Mouse (Mus musculus) heart, embryonic 15.5 days (tissue): ENCODE results near the gene R3hdm2. TPM values are rescaled to one million over a fixed set of nuclear protein-coding genes. Genes with fewer than 3 reads are reported as not detected.

ENCODE experiments used
- ATAC-seq: fragments of 200-750 bp; cut with Nextera tagmentation; replicated peaks from 2 replicates; pipeline ENCODE4 v1.8.0; 2017; ENCODE audit warnings: low read depth, moderate TSS enrichment; ENCODE audit not compliant: insufficient number of reproducible peaks, insufficient read depth, low FRiP score
- H3K27ac ChIP-seq: fragments of 300-500 bp; sonication (generic); 2 replicates; pipeline ENCODE4 v1.5.1; 2015; ENCODE audit warnings: mild to moderate bottlenecking, inconsistent platforms
- H3K27me3 ChIP-seq: fragments of 300-500 bp; sonication (generic); 2 replicates; pipeline ENCODE4 v1.6.1; 2015; ENCODE audit warnings: inconsistent platforms
- H3K36me3 ChIP-seq: fragments of 300-500 bp; sonication (generic); 2 replicates; pipeline ENCODE4 v1.6.1; 2015; ENCODE audit warnings: mild to moderate bottlenecking, inconsistent platforms
- H3K4me1 ChIP-seq: fragments of 300-500 bp; sonication (generic); replicated peaks from 2 replicates; pipeline ENCODE4 v1.6.1; 2015; ENCODE audit warnings: inconsistent platforms
- H3K4me2 ChIP-seq: fragments of 300-500 bp; sonication (generic); 2 replicates; pipeline ENCODE4 v1.6.1; 2015; ENCODE audit warnings: inconsistent platforms, mild to moderate bottlenecking, moderate library complexity
- H3K4me3 ChIP-seq: fragments of 300-500 bp; sonication (generic); 2 replicates; pipeline ENCODE4 v1.5.1; 2015; ENCODE audit warnings: mild to moderate bottlenecking, inconsistent platforms
- H3K9ac ChIP-seq: fragments of 300-500 bp; sonication (generic); 2 replicates; pipeline ENCODE4 v1.6.1; 2015; ENCODE audit warnings: mild to moderate bottlenecking, inconsistent platforms
- H3K9me3 ChIP-seq: fragments of 300-500 bp; sonication (generic); replicated peaks from 2 replicates; pipeline ENCODE4 v1.6.1; 2016; ENCODE audit warnings: inconsistent platforms
- whole genome bisulfite sequencing: fragments of 180-500 bp; shearing (Covaris S2); methylation state at CpG from one replicate; pipeline ENCODE4 v1.1.7; 2015; ENCODE audit warnings: mixed read lengths; 5-methylcytosine and 5-hydroxymethylcytosine counted together
- polyA plus RNA-seq: library from polyadenylated mRNA; unstranded; fragments of >200 nt; fragmentation: Nextera tagmentation; extraction: Ambion mirVana; gene quantifications from 2 replicates; pipeline ENCODE4 v1.2.1, GENCODE M21; 2015

Gene R3hdm2
- polyA plus RNA-seq, 1 experiment from 2014 or later = 30.9 TPM

DNA sequence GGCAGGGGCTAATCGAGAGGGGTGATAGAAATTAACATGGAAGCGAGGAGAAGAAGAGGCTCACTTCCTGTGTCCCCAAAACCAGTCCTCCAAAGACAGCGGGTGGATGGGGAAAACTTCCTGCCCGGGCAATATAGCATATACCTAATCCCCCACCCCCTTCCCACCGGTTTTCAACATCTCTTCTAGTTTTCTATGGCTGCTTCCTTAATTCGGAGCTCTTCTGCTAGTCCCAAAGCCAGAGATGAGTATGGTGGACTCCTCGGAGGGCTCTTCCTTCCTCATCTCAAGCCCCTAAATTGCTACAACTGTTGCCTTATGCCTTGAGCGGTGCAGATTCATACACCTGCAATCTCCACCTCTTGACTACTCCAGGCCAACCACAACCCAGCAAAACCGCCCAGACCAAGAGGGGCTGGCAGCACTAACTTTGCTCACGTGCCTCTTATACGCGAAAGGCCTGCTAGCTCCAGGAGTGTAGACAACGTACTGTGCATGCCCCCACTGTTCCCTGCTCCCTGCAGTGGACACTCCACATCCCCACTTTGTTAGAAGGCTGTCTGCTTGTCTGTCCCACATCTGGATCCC lies 134.1 kb downstream of the R3hdm2 start:
- Histone ChIP-seq H3K27ac (0 out of 2 replicates have a peak overlapping the region, but pooled peaks have one; percentile 39), H3K27me3 (peaks cover 60% of the 10 kb centered on the region), H3K4me3 (peak overlapping the region; percentile 57), H3K36me3 (peaks cover 12% of the 10 kb centered on the region), H3K4me2 (peak overlapping the region; percentile 95), H3K4me1 (peaks cover 75% of the 10 kb centered on the region), H3K9ac (no peak overlapping the region), H3K9me3 (no peaks in the 10 kb centered on the region)
- WGBS = 21% methylated on average over 13 of the region's 13 CpGs
- ATAC-seq = no peak

DNA sequence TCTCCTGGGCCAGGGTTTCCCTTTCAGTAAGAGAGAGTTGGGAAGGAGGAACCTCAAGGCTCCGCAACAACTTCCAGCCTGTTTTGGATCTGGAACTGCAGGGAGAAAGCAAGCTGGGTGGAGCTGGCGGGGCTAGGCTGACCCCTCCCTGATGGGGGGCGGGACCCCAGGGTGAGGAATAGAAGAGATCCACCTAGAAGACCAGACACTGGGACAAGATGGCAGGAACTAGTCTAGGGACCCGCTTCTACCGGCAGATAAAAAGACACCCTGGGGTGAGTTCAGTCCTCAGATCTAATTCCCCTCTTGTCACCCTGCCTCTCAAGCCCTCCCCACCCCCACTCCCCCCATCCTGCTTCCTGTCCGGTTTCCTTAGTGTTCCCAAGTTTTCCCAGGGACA lies 134.6 kb downstream of the R3hdm2 start, which contains the start of gene Ndufa4l2:
Gene Ndufa4l2, plus strand, starts transcription at position 204 of the 400 bp plus-strand sequence.
- Histone ChIP-seq H3K4me3 (peak within 1 kb of the TSS; percentile 57), H3K9ac (no peak within 1 kb of the TSS), H3K4me1 (peaks cover 69% of the 10 kb centered on the region), H3K27me3 (peaks cover 54% of the 10 kb centered on the region), H3K36me3 (peaks cover 17% of the 10 kb centered on the region), H3K9me3 (no peaks in the 10 kb centered on the region), H3K27ac (peak within 1 kb of the TSS; percentile 68), H3K4me2 (peak within 1 kb of the TSS; percentile 95)
- no peak for ATAC-seq
- WGBS = 19% methylated on average over 6 of the region's 6 CpGs

DNA sequence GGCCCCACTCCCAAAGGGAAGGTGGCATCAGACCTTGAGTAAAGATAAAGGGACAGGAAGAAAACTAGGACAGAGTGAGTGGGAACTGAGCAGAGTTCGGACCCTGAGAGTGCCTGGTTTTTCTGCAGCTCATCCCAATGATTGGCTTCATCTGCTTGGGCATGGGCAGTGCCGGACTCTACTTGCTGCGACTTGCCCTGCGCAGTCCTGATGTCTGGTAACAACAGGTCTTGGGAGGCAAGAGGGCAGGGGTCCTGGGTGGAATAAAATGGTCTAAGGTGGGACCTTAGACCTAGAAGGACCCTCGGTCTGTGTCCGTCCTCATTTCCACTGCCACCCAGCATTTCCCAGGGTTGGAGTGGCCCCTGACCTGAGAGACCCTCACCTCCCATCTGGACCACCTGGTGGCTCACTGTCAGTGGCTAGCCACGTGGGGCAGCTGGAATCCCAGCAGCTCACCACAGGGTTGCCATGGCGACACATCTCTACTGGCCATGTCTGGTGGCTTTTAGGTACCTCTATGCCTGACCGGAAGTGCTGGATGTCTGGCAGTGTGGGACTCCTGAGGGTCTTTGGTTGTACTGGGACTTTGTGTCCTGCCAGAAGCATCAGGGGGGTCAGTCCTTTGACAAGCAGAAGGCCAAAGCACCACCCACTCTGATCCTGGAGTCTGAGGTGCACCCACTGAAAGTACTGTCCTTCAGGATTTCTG lies 135.3 kb downstream of the R3hdm2 start:
- Histone ChIP-seq H3K27ac (peak overlapping the region; percentile 68), H3K36me3 (peaks cover 22% of the 10 kb centered on the region), H3K4me1 (peaks cover 66% of the 10 kb centered on the region), H3K27me3 (peaks cover 47% of the 10 kb centered on the region), H3K9ac (no peak overlapping the region), H3K4me2 (peak overlapping the region; percentile 55), H3K4me3 (peak overlapping the region; percentile 34), H3K9me3 (no peaks in the 10 kb centered on the region)
- ATAC-seq = no peak
- WGBS = 41% methylated on average over 9 of the region's 9 CpGs

DNA sequence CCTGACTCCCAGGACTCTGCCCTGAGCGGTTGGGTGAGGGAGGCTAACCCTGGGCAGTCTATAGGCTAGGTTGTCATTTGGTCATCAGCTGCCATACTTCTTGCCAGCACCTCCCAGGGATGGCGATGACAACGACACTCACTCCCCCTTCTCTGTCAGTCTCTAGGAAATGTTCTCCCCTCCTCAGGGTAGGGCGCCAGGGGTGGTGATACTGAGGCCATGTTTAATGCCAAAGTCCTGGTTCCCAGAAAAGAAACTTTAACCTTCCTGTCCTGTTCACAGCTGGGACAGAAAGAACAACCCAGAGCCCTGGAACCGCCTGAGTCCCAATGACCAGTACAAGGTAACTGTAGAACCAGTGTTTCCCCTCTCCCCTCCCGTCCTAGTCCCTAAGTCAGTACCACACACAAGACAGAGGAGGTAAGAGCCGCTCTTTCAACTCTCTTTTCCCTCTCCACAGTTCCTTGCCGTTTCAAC lies 135.9 kb downstream of the R3hdm2 start:
- H3K36me3 ChIP-seq = peaks cover 24% of the 10 kb centered on the region
- H3K9ac ChIP-seq = peak overlapping the region; percentile 23; the same call in 1 of the 2 replicates
- H3K27ac ChIP-seq = peak overlapping the region; percentile 68
- H3K4me1 ChIP-seq = peaks cover 66% of the 10 kb centered on the region
- no peak for ATAC-seq
- H3K27me3 ChIP-seq = peaks cover 41% of the 10 kb centered on the region
- peak overlapping the region; percentile 34 for H3K4me3 ChIP-seq
- peak overlapping the region; percentile 55 for H3K4me2 ChIP-seq
- no peaks in the 10 kb centered on the region for H3K9me3 ChIP-seq
- 31% methylated on average over 8 of the region's 8 CpGs for WGBS

DNA sequence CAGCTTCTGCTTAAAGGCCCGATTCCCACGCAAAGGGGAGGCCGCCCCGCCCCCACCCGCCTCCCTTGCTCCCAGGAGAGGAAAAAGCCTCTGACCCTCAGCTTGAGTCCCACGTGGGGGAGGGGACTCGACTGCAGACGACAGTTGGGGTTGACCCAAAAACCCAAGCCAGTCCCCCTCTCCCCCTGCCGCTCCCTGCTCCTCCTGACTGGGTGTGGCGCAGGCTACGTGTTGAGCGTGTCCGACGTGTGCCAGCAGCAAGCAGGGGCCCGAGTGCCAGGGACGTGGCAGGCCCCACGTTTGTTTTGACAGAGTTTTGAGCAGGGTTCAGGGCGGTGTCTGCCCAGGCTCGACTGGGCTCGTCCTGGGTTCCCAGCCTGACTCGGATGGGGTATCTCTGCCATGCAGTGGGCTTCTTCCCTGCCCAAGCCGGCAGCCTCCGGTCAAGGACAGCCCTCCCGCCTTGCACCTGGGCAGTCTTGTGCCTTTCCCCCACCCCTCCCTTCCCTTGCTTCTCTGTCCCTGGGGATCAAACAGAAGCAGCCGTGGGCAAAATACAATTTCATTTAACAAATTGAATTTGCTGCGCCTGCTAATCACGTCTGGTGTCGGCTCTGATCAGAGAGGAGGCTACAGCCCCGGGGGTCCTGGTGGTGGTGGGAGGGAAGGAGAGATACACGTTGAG lies 136.6 kb downstream of the R3hdm2 start:
- Histone ChIP-seq H3K4me1 (peaks cover 66% of the 10 kb centered on the region), H3K27ac (peak overlapping the region; percentile 68), H3K9me3 (no peaks in the 10 kb centered on the region), H3K9ac (peak overlapping the region; percentile 23; the same call in 1 of the 2 replicates), H3K27me3 (peaks cover 34% of the 10 kb centered on the region), H3K36me3 (peaks cover 24% of the 10 kb centered on the region), H3K4me2 (peak overlapping the region; percentile 55), H3K4me3 (peak overlapping the region; percentile 34)
- 12% methylated on average over 30 of the region's 30 CpGs for WGBS
- peak; percentile 52 for ATAC-seq

DNA sequence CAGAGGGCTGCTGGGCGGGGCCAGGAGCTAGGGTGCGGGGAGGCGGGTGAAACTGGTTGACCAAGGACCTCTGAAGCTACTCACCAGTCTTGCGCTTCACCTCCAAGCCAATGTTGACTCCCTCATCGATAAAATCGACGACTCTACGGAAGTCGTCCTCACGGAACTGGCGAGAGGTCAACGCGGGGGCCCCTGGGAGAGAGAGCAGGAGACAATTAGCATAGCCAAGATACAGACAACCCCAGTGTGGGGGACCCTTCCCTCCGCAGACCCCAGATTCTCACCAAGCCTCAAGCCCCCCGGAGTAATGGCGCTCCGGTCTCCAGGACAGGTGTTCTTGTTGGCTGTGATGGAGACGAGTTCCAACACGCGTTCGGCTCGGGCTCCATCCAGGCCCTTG lies 137.8 kb downstream of the R3hdm2 start:
- Histone ChIP-seq H3K4me1 (peaks cover 58% of the 10 kb centered on the region), H3K4me2 (no peak overlapping the region), H3K27me3 (peaks cover 27% of the 10 kb centered on the region), H3K27ac (no peak overlapping the region), H3K9me3 (no peaks in the 10 kb centered on the region), H3K4me3 (no peak overlapping the region), H3K36me3 (peaks cover 24% of the 10 kb centered on the region), H3K9ac (no peak overlapping the region)
- WGBS = 93% methylated on average over 22 of the region's 22 CpGs
- ATAC-seq = no peak

DNA sequence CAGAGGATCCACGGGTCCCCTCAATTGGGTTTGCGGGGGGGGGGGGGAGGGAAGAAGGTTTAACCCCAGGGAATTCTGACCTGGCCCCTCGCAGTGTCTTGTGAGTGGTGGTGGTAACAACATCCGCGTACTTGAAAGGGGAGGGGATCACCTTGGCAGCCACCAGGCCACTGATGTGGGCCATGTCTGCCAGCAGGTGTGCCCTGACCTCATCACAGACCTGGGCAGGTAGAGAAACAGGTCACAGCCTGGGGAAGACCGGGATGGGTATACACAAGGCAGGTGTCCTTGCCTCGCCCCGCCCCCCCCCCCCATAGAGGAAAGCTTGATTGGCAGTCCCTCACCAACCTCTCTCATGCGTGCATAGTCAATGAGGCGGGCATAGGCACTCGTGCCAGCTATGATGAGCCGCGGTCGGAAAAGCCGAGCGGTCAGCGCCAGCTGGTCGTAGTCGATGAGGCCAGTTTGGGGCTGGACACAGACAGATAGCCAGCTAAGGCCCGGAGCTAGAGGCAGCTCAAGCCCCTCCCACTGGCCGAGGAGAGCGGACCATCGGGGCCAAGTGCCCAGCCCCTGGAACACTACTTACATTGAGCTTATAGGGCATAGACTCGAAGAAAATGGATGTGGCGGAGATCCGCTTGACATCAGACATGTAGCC lies 139.0 kb downstream of the R3hdm2 start:
- 92% methylated on average over 26 of the region's 26 CpGs for WGBS
- ATAC-seq = no peak
- H3K9ac ChIP-seq = no peak overlapping the region
- no peaks in the 10 kb centered on the region for H3K9me3 ChIP-seq
- H3K4me1 ChIP-seq = peaks cover 46% of the 10 kb centered on the region
- H3K4me3 ChIP-seq = no peak overlapping the region
- H3K27me3 ChIP-seq = peaks cover 27% of the 10 kb centered on the region
- no peak overlapping the region for H3K4me2 ChIP-seq
- H3K27ac ChIP-seq = no peak overlapping the region
- H3K36me3 ChIP-seq = peaks cover 24% of the 10 kb centered on the region

DNA sequence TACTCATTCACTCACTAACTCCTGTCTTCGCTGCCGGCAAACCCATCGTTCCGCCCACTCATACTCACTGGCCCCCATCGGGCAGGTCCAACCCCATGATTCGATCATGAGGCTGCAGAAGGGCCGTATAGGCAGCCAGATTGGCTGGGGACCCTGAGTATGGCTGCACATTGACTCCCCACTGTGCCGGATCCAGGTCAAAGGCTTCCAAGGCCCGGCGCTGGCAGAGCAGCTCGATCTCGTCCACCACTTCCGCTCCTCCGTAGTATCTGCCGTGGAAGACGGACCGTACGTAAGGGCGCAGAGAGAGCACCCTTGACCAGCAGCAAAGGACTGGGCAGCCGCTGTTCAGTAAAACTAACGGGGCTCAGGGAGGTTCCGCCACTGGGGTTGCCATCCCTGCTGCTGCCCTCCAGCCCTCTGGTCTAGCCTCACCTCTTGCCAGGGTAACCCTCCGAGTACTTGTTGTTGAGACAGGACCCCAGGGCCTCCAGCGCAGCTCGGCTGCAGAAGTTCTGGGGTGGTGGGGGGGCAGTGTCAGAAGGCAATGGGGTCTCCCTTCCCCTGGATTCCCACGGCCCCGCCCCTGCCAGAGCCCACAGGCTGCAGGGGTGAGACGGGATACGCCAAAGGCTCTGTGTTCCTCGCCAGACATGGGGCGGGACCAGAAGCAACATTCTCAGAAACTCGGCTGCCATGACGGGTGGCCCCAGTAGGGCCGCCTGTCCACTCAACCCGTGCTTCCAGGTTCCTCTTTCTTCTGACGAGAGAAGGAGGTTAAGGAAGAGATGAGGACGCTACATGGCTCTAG lies 140.0 kb downstream of the R3hdm2 start:
- H3K4me2 ChIP-seq = peak overlapping the region; percentile 94; the same call in 1 of the 2 replicates
- H3K27ac ChIP-seq = no peak overlapping the region
- peaks cover 27% of the 10 kb centered on the region for H3K27me3 ChIP-seq
- 92% methylated on average over 37 of the region's 37 CpGs for WGBS
- H3K4me3 ChIP-seq = no peak overlapping the region
- no peak overlapping the region for H3K9ac ChIP-seq
- peaks cover 43% of the 10 kb centered on the region for H3K4me1 ChIP-seq
- ATAC-seq = no peak
- peaks cover 24% of the 10 kb centered on the region for H3K36me3 ChIP-seq
- H3K9me3 ChIP-seq = no peaks in the 10 kb centered on the region

DNA sequence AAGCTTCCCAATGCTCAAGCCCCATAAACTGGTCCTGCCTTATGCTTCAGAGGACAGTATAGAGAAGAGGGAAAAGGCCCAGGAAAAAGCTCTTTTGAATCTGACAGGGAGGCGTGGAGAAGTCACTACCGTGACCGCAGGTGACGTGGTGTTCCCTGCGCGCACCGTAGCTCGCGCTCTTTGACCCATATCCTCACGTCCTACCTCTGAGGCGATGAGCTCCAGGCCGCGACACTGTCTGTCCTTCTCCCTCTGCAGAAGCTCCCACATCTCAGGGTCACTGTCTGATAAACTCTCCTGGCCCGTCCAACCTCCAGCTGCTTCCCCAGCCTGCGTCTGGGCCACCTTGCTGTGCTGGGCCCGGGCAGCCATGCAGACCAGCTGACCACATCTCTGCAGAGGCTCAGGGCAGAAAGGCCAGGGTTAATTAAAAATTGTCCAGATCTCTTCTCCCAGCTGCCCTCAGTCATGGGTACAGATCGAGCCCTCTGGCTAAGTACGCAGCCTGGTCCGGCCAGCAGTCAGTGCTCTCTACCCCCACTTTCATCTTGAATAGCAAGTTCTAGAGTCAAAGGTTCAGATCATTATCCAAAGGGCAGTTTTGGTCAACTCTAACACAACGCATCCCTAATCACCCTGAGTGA lies 140.7 kb downstream of the R3hdm2 start:
- H3K27ac ChIP-seq = no peak overlapping the region
- H3K4me3 ChIP-seq = peak overlapping the region; percentile 76
- no peak for ATAC-seq
- H3K4me1 ChIP-seq = peaks cover 41% of the 10 kb centered on the region
- peaks cover 24% of the 10 kb centered on the region for H3K36me3 ChIP-seq
- H3K4me2 ChIP-seq = peak overlapping the region; percentile 94
- peaks cover 29% of the 10 kb centered on the region for H3K27me3 ChIP-seq
- 78% methylated on average over 20 of the region's 20 CpGs for WGBS
- peak overlapping the region; percentile 71; the same call in 1 of the 2 replicates for H3K9ac ChIP-seq
- no peaks in the 10 kb centered on the region for H3K9me3 ChIP-seq

DNA sequence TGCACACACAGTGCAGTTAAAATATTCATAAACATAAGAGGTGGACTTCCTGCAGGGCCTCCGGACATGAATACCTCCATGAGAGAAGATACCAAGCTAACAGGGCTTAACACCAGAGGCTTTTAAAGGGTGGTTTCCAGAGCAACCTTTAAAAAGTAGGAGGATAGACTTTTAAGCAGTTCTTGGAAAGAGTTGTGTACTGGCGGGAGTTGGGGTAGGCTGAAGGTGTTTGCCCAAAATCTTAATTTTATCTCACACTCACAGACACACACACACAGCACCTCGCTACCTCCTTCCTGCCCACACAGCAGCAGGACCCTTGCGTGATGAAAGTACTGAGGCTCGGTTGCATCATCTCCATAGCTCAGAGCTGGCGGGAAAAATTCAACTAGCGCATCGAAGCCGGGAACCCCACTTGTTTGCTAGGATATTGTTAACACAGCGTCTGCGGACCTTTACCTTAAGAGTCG lies 141.5 kb downstream of the R3hdm2 start:
- Histone ChIP-seq H3K9ac (peak overlapping the region; percentile 71), H3K36me3 (peaks cover 24% of the 10 kb centered on the region), H3K27me3 (peaks cover 37% of the 10 kb centered on the region), H3K9me3 (no peaks in the 10 kb centered on the region), H3K4me1 (peaks cover 41% of the 10 kb centered on the region), H3K27ac (0 out of 2 replicates have a peak overlapping the region, but pooled peaks have one; percentile 47), H3K4me2 (peak overlapping the region; percentile 94), H3K4me3 (peak overlapping the region; percentile 76)
- 5% methylated on average over 12 of the region's 12 CpGs for WGBS
- ATAC-seq = no peak
